Mouse (Mus musculus) heart, embryonic 14.5 days (tissue): ENCODE data around the gene Mgat4b. TPM values are rescaled to one million over a fixed set of nuclear protein-coding genes. Genes with fewer than 3 reads are reported as not detected.

Source experiments
- ATAC-seq: fragments of 200-750 bp; cut with Nextera tagmentation; 2 replicates; pipeline ENCODE4 v1.8.0; 2017; ENCODE audit warnings: low read depth, moderate TSS enrichment; ENCODE audit not compliant: insufficient number of reproducible peaks, insufficient read depth, low FRiP score
- H3K27ac ChIP-seq, 2 experiments: fragments of 200-500 bp in 1 of 2; fragments of 300-500 bp in 1 of 2; sonication (generic) in 1 of 2; replicated peaks in 1 of 2; 2 replicates each; pipeline ENCODE4 v1.5.1; 2012 to 2014; ENCODE audit warnings: low read depth in 2 of 2, low read length in 2 of 2, control low read depth in 1 of 2, mild to moderate bottlenecking in 1 of 2, mixed read lengths in 1 of 2; ENCODE audit not compliant: control insufficient read depth in 1 of 2, insufficient read depth in 1 of 2
- H3K27me3 ChIP-seq: fragments of 300-500 bp; sonication (generic); 2 replicates; pipeline ENCODE4 v1.6.1; 2014; ENCODE audit warnings: mild to moderate bottlenecking, low read length, control low read depth; ENCODE audit not compliant: control insufficient read depth, insufficient read depth
- H3K36me3 ChIP-seq: fragments of 300-500 bp; sonication (generic); 2 replicates; pipeline ENCODE4 v1.6.1; 2014; ENCODE audit warnings: mild to moderate bottlenecking, control low read depth, low read length, mixed read lengths; ENCODE audit not compliant: control insufficient read depth, insufficient read depth
- H3K4me1 ChIP-seq, 2 experiments: fragments of 200-500 bp in 1 of 2; fragments of 300-500 bp in 1 of 2; sonication (generic) in 1 of 2; 2 replicates each; pipeline ENCODE4 v1.6.1; 2012 to 2014; ENCODE audit warnings: low read length in 2 of 2, control low read depth in 1 of 2, mixed read lengths in 1 of 2; ENCODE audit not compliant: control insufficient read depth in 2 of 2, insufficient read depth in 2 of 2
- H3K4me2 ChIP-seq: fragments of 300-500 bp; sonication (generic); 2 replicates; pipeline ENCODE4 v1.6.1; 2014; ENCODE audit warnings: mild to moderate bottlenecking, low read length
- H3K4me3 ChIP-seq, 2 experiments: fragments of 200-500 bp in 1 of 2; fragments of 300-500 bp in 1 of 2; sonication (generic) in 1 of 2; 2 replicates each; pipeline ENCODE4 v1.5.1; 2012 to 2014; ENCODE audit warnings: low read length in 2 of 2, mild to moderate bottlenecking in 2 of 2, control low read depth in 1 of 2, low read depth in 1 of 2, moderate library complexity in 1 of 2; ENCODE audit not compliant: control insufficient read depth in 1 of 2, insufficient read depth in 1 of 2
- H3K9ac ChIP-seq: fragments of 300-500 bp; sonication (generic); 2 replicates; pipeline ENCODE4 v1.6.1; 2014; ENCODE audit warnings: mild to moderate bottlenecking, low read length
- H3K9me3 ChIP-seq: fragments of 300-500 bp; sonication (generic); 2 replicates; pipeline ENCODE4 v1.6.1; 2016; ENCODE audit warnings: low read length, control low read depth; ENCODE audit not compliant: control insufficient read depth
- WGBS: fragments of 180-500 bp; shearing (Covaris S2); extraction: QIAGEN DNeasy Blood & Tissue Kit; methylation state at CpG from one replicate; pipeline ENCODE4 v1.1.7; 2014; 5-methylcytosine and 5-hydroxymethylcytosine counted together
- polyA plus RNA-seq: library from polyadenylated mRNA; unstranded; fragments of >200 nt; fragmentation: Nextera tagmentation; extraction: Ambion mirVana; gene quantifications from 2 replicates; pipeline ENCODE4 v1.2.1, GENCODE M21; 2014

Mgat4b gene
- polyA plus RNA-seq, 1 experiment from 2014 or later, result 37.6 TPM

DNA sequence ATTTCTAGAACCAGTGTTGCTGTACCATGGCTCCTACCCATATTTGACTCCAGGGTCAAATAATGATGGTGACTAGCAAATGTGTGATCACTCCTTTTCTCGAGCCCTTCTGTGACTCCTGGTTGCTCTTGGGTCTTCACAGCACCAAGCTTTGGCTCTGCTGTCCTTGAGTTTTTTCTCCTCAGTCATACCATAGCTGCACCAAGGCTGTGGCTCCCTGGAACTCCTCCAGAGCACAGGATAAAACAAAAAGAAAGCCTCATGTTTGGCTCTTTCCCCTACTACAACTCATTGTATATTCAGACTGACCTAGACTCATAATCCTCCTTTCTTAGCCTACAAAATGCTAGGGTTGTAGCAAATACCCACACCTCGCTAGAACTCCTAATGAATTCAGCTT, 62.1 kb downstream of the Mgat4b start:
- Histone ChIP-seq H3K36me3 (peaks cover 9% of the 10 kb centered on the region; the same call in 1 of the 2 replicates), H3K4me1 (peaks cover 20 to 51% of the 10 kb centered on the region in 2 experiments), H3K9ac (no peak overlapping the region), H3K27ac (no peak overlapping the region), H3K4me3 (no peak overlapping the region), H3K4me2 (no peak overlapping the region), H3K9me3 (no peaks in the 10 kb centered on the region), H3K27me3 (no peaks in the 10 kb centered on the region)
- 81% methylated on average over 2 of the region's 2 CpGs for WGBS
- no peak for ATAC-seq

DNA sequence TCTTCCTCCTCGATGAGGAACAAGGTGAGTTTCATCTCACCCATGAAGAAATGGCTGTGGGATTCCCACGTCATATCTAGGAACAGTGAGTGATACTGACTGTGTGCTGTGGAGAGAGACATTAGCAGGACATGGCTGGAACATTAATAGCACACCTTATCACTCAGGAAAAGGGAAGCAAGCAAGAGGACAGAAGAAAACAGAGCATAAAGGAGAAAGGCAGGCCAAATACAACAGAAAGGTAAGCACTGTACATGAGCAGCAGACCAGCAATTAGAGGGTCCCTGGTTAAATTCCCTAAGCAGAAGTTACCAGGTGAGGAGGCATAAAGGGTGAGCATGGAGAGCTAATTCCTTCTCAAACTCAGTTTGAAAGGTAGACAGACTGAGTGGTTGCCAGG, 64.4 kb downstream of the Mgat4b start:
- no peaks in the 10 kb centered on the region for H3K27me3 ChIP-seq
- no peaks in the 10 kb centered on the region for H3K9me3 ChIP-seq
- peaks cover 20 to 55% of the 10 kb centered on the region in 2 experiments for H3K4me1 ChIP-seq
- no peak for ATAC-seq
- H3K27ac ChIP-seq, result peak overlapping the region; percentile 80 to 83
- peaks cover 9% of the 10 kb centered on the region; the same call in 1 of the 2 replicates for H3K36me3 ChIP-seq
- WGBS, result 35% methylated on average over 2 of the region's 2 CpGs
- no peak overlapping the region for H3K4me3 ChIP-seq
- H3K9ac ChIP-seq, result 0 out of 2 replicates have a peak overlapping the region, but pooled peaks have one; percentile 22
- H3K4me2 ChIP-seq, result peak overlapping the region; percentile 53

DNA sequence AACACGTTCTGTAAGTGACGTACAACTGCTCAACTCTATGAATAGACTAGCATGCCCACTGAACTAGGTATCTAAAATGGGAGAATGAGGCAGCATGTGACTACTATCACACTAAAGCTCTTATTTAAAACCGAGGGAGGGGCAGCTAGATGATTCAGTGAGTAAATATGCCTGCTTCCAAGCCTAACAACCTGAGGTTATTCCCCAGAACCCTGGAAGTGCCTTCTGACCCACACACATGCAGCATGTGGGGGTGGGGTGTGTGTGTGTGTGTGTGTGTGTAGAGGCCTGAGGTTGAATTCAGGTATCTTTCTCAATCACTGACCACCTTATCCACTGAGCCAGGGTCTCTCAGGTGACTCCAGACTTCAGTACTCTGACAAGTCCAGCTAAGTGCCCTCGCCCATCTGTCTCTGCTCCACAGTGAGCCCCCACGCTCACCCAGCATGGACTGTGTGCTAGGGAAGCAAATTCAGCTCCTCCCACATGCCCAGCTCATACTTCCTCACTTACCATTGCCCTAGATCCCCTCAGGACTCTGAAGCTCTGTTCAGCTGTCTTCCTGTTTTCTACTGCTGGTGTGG, 65.0 kb downstream of the Mgat4b start:
- peak; percentile 52; the same call in 1 of the 2 replicates for ATAC-seq
- H3K36me3 ChIP-seq, result peaks cover 11% of the 10 kb centered on the region
- no peaks in the 10 kb centered on the region for H3K9me3 ChIP-seq
- peaks cover 20 to 52% of the 10 kb centered on the region in 2 experiments for H3K4me1 ChIP-seq
- H3K4me2 ChIP-seq, result peak overlapping the region; percentile 53
- peak overlapping the region; percentile 80 to 83 for H3K27ac ChIP-seq
- no peaks in the 10 kb centered on the region for H3K27me3 ChIP-seq
- peak overlapping the region; percentile 25; the same call in 1 of the 2 replicates for H3K9ac ChIP-seq
- no peak overlapping the region for H3K4me3 ChIP-seq
- 16% methylated on average over 5 of the region's 5 CpGs for WGBS

DNA sequence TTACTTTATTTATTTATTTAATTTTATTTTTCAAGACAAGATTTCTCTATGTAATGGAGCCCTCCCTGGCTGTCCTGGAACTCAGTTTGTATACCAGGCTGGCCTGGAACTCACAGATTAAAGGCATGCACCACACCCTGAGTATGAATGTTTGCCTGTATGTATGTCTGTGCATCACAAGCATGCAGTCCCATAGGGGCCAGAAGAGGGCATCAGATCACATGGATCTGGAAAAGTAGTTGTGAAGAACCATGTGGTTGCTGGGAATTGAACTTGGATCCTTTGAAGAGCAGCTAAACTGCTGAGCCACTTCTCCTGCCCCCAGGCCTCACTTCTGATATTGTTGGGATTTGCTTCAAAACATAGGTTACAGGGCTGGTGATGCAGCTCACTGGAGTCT, 66.3 kb downstream of the Mgat4b start:
- no peaks in the 10 kb centered on the region for H3K9me3 ChIP-seq
- no peak overlapping the region for H3K4me3 ChIP-seq
- H3K27me3 ChIP-seq, result no peaks in the 10 kb centered on the region
- no peak overlapping the region for H3K4me2 ChIP-seq
- H3K4me1 ChIP-seq, result peaks cover 12 to 38% of the 10 kb centered on the region in 2 experiments
- H3K27ac ChIP-seq, result no peak overlapping the region
- no peak overlapping the region for H3K9ac ChIP-seq
- peaks cover 19% of the 10 kb centered on the region for H3K36me3 ChIP-seq
- ATAC-seq, result no peak

DNA sequence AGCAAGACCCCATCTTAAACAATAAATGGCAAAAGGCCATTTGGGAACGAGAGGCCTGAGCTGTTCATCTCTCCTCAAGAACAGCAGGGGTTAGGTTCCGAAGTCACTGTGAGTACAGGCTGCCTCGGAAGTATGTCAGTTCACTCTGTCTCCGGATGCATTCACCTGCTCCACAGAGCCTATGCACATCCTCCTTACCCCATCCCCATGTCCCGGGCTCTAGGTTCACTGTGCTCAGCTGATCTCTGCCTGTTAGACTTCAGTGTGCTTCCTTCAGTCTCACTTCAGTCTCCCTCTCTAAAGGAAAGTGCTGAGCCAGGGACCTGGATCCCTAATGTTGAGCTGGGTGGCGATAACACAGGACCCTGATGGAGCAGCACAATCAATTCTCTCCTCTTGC, 67.0 kb downstream of the Mgat4b start:
- 95% methylated on average over 6 of the region's 6 CpGs for WGBS
- Histone ChIP-seq H3K36me3 (peaks cover 19% of the 10 kb centered on the region), H3K27ac (no peak overlapping the region), H3K27me3 (no peaks in the 10 kb centered on the region), H3K9ac (no peak overlapping the region), H3K4me3 (no peak overlapping the region), H3K4me1 (peaks cover 12 to 31% of the 10 kb centered on the region in 2 experiments), H3K4me2 (no peak overlapping the region), H3K9me3 (no peaks in the 10 kb centered on the region)
- ATAC-seq, result no peak

DNA sequence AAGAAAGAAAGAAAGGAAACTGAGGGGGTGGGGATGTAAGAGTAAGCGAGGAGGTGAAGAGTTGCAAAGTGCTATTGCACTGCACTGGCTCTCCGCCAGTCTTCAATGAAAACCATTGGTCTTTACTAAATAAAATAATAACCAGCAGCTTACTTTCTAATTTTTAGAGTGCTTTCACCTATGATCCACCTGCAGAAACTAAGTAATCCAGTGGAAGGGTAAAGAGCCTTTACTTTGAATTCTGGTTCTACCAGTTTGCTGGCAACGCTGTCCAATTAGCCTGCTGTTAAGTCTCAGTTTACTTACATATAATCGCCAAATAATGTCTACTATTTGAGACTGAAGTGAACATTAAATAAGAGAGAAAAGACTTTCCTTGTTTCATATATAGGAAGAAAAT, 68.3 kb downstream of the Mgat4b start:
- Histone ChIP-seq H3K27me3 (no peaks in the 10 kb centered on the region), H3K9me3 (no peaks in the 10 kb centered on the region), H3K36me3 (peaks cover 19% of the 10 kb centered on the region), H3K4me3 (no peak overlapping the region), H3K4me2 (no peak overlapping the region), H3K27ac (no peak overlapping the region), H3K4me1 (peaks cover 12 to 28% of the 10 kb centered on the region in 2 experiments), H3K9ac (no peak overlapping the region)
- ATAC-seq, result no peak
- 86% methylated on average over 4 of the region's 4 CpGs for WGBS

DNA sequence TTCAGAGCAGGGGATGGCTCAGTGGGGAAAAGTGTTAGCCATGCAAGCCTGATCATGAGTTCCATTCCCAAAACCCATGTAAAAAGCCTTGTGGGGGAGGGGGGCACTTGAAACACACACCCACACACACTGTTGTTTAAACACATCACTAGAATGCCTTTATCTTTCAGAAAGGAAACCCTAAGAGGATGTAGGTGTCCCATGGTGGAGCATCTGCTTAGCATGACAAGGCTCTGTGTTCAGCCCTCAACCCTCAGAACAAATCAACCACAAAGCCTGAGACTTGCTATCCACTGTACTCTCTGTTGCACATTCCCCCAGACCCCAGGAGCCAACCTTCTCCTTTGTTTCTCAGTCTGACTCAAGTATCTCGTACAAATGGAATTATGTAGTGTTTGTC, 69.4 kb downstream of the Mgat4b start:
- ATAC-seq, result no peak
- H3K4me3 ChIP-seq, result no peak overlapping the region
- no peak overlapping the region for H3K4me2 ChIP-seq
- H3K27me3 ChIP-seq, result no peaks in the 10 kb centered on the region
- peaks cover 8 to 18% of the 10 kb centered on the region in 2 experiments for H3K4me1 ChIP-seq
- H3K9me3 ChIP-seq, result no peaks in the 10 kb centered on the region
- no peak overlapping the region for H3K9ac ChIP-seq
- no peak overlapping the region for H3K27ac ChIP-seq
- peaks cover 19% of the 10 kb centered on the region for H3K36me3 ChIP-seq
- 77% methylated on average over 1 of the region's 1 CpGs for WGBS
